Mouse (Mus musculus): ENCODE results near the gene Eps8. TPM values are rescaled to one million over a fixed set of nuclear protein-coding genes. Genes with fewer than 3 reads are reported as not detected.
"Not testable (repeated sequence)": the region's sequence is repeated elsewhere in the genome, so short reads cannot be mapped to it uniquely, and the experiment has no call there.

Eps8 gene
- polyA plus RNA-seq, 1 experiment, result 16.0 TPM

GRCm38 (mm10) chr6:137469541-137469940, 185.1 kb downstream of the Eps8 start:
- no peak for DNase-seq
- Histone ChIP-seq H3K4me1 (ENCODE audit: control insufficient read depth, insufficient read depth, low read length) (peaks cover 4% of the 10 kb centered on the region), H3K4me3 (replicated peaks; ENCODE audit: extremely low read depth, low read depth, low read length) (no peak overlapping the region)
- WGBS, result 95% methylated on average over 4 of the region's 4 CpGs
- TF ChIP-seq CTCF (IDR thresholded peaks at IDR 0.05; ENCODE audit: insufficient read depth, low read length), result no peak
- TF ChIP-seq POLR2A (IDR thresholded peaks at IDR 0.05; ENCODE audit: borderline replicate concordance, extremely low read depth, low read depth, low read length), result no peak

GRCm38 (mm10) chr6:137467696-137468095, 187.0 kb downstream of the Eps8 start:
- peaks cover 4% of the 10 kb centered on the region for H3K4me1 ChIP-seq (ENCODE audit: control insufficient read depth, insufficient read depth, low read length)
- no peak overlapping the region for H3K4me3 ChIP-seq (replicated peaks; ENCODE audit: extremely low read depth, low read depth, low read length)
- 93% methylated on average over 3 of the region's 3 CpGs for WGBS
- TF ChIP-seq POLR2A (IDR thresholded peaks at IDR 0.05; ENCODE audit: borderline replicate concordance, extremely low read depth, low read depth, low read length), result no peak
- TF ChIP-seq CTCF (IDR thresholded peaks at IDR 0.05; ENCODE audit: insufficient read depth, low read length), result no peak
- no peak for DNase-seq

- Histone ChIP-seq H3K4me3 (replicated peaks; ENCODE audit: extremely low read depth, low read depth, low read length) (no peak overlapping the region), H3K4me1 (ENCODE audit: control insufficient read depth, insufficient read depth, low read length) (peaks cover 4% of the 10 kb centered on the region)
- no peak for TF ChIP-seq CTCF (IDR thresholded peaks at IDR 0.05; ENCODE audit: insufficient read depth, low read length)
- no peak for TF ChIP-seq POLR2A (IDR thresholded peaks at IDR 0.05; ENCODE audit: borderline replicate concordance, extremely low read depth, low read depth, low read length)
- DNase-seq, result no peak
- WGBS, result 77% methylated on average over 2 of the region's 2 CpGs
Observed at GRCm38 (mm10) chr6:137466256-137466655, 188.4 kb downstream of the Eps8 start.

- WGBS, result 12% methylated on average over 2 of the region's 2 CpGs
- TF ChIP-seq POLR2A (IDR thresholded peaks at IDR 0.05; ENCODE audit: borderline replicate concordance, extremely low read depth, low read depth, low read length) (no peak), CTCF (IDR thresholded peaks at IDR 0.05; ENCODE audit: insufficient read depth, low read length) (no peak)
- no peaks in the 10 kb centered on the region; the same call in none of the 2 replicates for H3K4me1 ChIP-seq (ENCODE audit: control insufficient read depth, insufficient read depth, low read length)
- DNase-seq, result peak; percentile 37
- no peak overlapping the region for H3K4me3 ChIP-seq (replicated peaks; ENCODE audit: extremely low read depth, low read depth, low read length)
Observed at GRCm38 (mm10) chr6:137465253-137465652, 189.4 kb downstream of the Eps8 start.

- H3K4me1 ChIP-seq (ENCODE audit: control insufficient read depth, insufficient read depth, low read length), result no peaks in the 10 kb centered on the region; the same call in none of the 2 replicates
- H3K4me3 ChIP-seq (replicated peaks; ENCODE audit: extremely low read depth, low read depth, low read length), result no peak overlapping the region
- 89% methylated on average over 5 of the region's 5 CpGs for WGBS
- no peak for DNase-seq
- no peak for TF ChIP-seq POLR2A (IDR thresholded peaks at IDR 0.05; ENCODE audit: borderline replicate concordance, extremely low read depth, low read depth, low read length)
- no peak for TF ChIP-seq CTCF (IDR thresholded peaks at IDR 0.05; ENCODE audit: insufficient read depth, low read length)
Observed at GRCm38 (mm10) chr6:137463771-137464170, 190.9 kb downstream of the Eps8 start.

- H3K4me3 ChIP-seq (replicated peaks; ENCODE audit: extremely low read depth, low read depth, low read length), result no peak overlapping the region
- TF ChIP-seq CTCF (IDR thresholded peaks at IDR 0.05; ENCODE audit: insufficient read depth, low read length) (no peak), POLR2A (IDR thresholded peaks at IDR 0.05; ENCODE audit: borderline replicate concordance, extremely low read depth, low read depth, low read length) (no peak)
- WGBS, result 74% methylated on average over 7 of the region's 7 CpGs
- no peak for DNase-seq
- H3K4me1 ChIP-seq (ENCODE audit: control insufficient read depth, insufficient read depth, low read length), result no peaks in the 10 kb centered on the region; the same call in 1 of the 2 replicates
Observed at GRCm38 (mm10) chr6:137458136-137458535, 196.5 kb downstream of the Eps8 start.

- Histone ChIP-seq H3K4me1 (ENCODE audit: control insufficient read depth, insufficient read depth, low read length) (no peaks in the 10 kb centered on the region; the same call in 1 of the 2 replicates), H3K4me3 (replicated peaks; ENCODE audit: extremely low read depth, low read depth, low read length) (no peak overlapping the region)
- no peak for DNase-seq
- WGBS, result 24% methylated on average over 7 of the region's 7 CpGs
- no peak for TF ChIP-seq CTCF (IDR thresholded peaks at IDR 0.05; ENCODE audit: insufficient read depth, low read length)
- no peak for TF ChIP-seq POLR2A (IDR thresholded peaks at IDR 0.05; ENCODE audit: borderline replicate concordance, extremely low read depth, low read depth, low read length)
Observed at GRCm38 (mm10) chr6:137457210-137457609, 197.5 kb downstream of the Eps8 start.

GRCm38 (mm10) chr6:137456064-137456463, 198.6 kb downstream of the Eps8 start:
- H3K4me3 ChIP-seq (replicated peaks; ENCODE audit: extremely low read depth, low read depth, low read length), result no peak overlapping the region
- no peak for DNase-seq
- H3K4me1 ChIP-seq (ENCODE audit: control insufficient read depth, insufficient read depth, low read length), result no peaks in the 10 kb centered on the region; the same call in 1 of the 2 replicates
- WGBS, result 44% methylated on average over 7 of the region's 7 CpGs
- TF ChIP-seq CTCF (IDR thresholded peaks at IDR 0.05; ENCODE audit: insufficient read depth, low read length) (no peak), POLR2A (IDR thresholded peaks at IDR 0.05; ENCODE audit: borderline replicate concordance, extremely low read depth, low read depth, low read length) (no peak)

- no peaks in the 10 kb centered on the region; the same call in 1 of the 2 replicates for H3K4me1 ChIP-seq (ENCODE audit: control insufficient read depth, insufficient read depth, low read length)
- WGBS, result 16% methylated on average over 10 of the region's 10 CpGs
- peak; percentile 53; the same call in 1 of the 2 replicates for TF ChIP-seq CTCF (IDR thresholded peaks at IDR 0.05; ENCODE audit: insufficient read depth, low read length)
- no peak for TF ChIP-seq POLR2A (IDR thresholded peaks at IDR 0.05; ENCODE audit: borderline replicate concordance, extremely low read depth, low read depth, low read length)
- peak; percentile 26 for DNase-seq
- no peak overlapping the region for H3K4me3 ChIP-seq (replicated peaks; ENCODE audit: extremely low read depth, low read depth, low read length)
Observed at GRCm38 (mm10) chr6:137455537-137456041, 199.1 kb downstream of the Eps8 start.

- WGBS, result 44% methylated on average over 7 of the region's 7 CpGs
- H3K4me3 ChIP-seq (replicated peaks; ENCODE audit: extremely low read depth, low read depth, low read length); DNase-seq; H3K4me1 ChIP-seq (ENCODE audit: control insufficient read depth, insufficient read depth, low read length): not testable (repeated sequence)
Observed at GRCm38 (mm10) chr6:137446116-137446515, 208.6 kb downstream of the Eps8 start.

All from lung, adult 2 months (tissue).